Mouse (Mus musculus) lung, embryonic 14.5 days (tissue): ENCODE measurements around the gene Klhl32. TPM values are rescaled to one million over a fixed set of nuclear protein-coding genes. Genes with fewer than 3 reads are reported as not detected.

Source experiments
- ATAC-seq: fragments of 200-750 bp; cut with Nextera tagmentation; 2 replicates; pipeline ENCODE4 v1.8.0; 2017; ENCODE audit warnings: mild to moderate bottlenecking, moderate TSS enrichment, moderate library complexity; ENCODE audit not compliant: insufficient read depth
- DNase-seq: peaks from one replicate; pipeline ENCODE4 v3.0.0-alpha.2; 2015
- H3K27ac ChIP-seq: fragments of 300-500 bp; sonication (generic); 2 replicates; pipeline ENCODE4 v1.5.1; 2014; ENCODE audit warnings: low read depth, mild to moderate bottlenecking, moderate library complexity
- H3K27me3 ChIP-seq: fragments of 300-500 bp; sonication (generic); 2 replicates; pipeline ENCODE4 v1.6.1; 2014; ENCODE audit warnings: low read length, control low read depth; ENCODE audit not compliant: insufficient read depth
- H3K36me3 ChIP-seq: fragments of 300-500 bp; sonication (generic); 2 replicates; pipeline ENCODE4 v1.6.1; 2014; ENCODE audit warnings: control low read depth; ENCODE audit not compliant: insufficient read depth
- H3K4me1 ChIP-seq: fragments of 300-500 bp; sonication (generic); 2 replicates; pipeline ENCODE4 v1.6.1; 2014; ENCODE audit warnings: antibody characterized with exemption, control low read depth; ENCODE audit not compliant: insufficient read depth
- H3K4me2 ChIP-seq: fragments of 300-500 bp; sonication (generic); 2 replicates; pipeline ENCODE4 v1.6.1; 2014; ENCODE audit warnings: mild to moderate bottlenecking
- H3K4me3 ChIP-seq: fragments of 300-500 bp; sonication (generic); 2 replicates; pipeline ENCODE4 v1.5.1; 2014; ENCODE audit warnings: low read depth, low read length
- H3K9ac ChIP-seq: fragments of 300-500 bp; sonication (generic); 2 replicates; pipeline ENCODE4 v1.6.1; 2014
- H3K9me3 ChIP-seq: fragments of 300-500 bp; sonication (generic); 2 replicates; pipeline ENCODE4 v1.6.1; 2016; ENCODE audit warnings: low read depth, low read length, control low read depth
- CTCF ChIP-seq: IDR thresholded peaks from 2 replicates; pipeline ENCODE4 v1.5.1; 2016; ENCODE audit warnings: antibody characterized with exemption, low read depth
- WGBS: fragments of 180-500 bp; shearing (Covaris S2); extraction: QIAGEN DNeasy Blood & Tissue Kit; methylation state at CpG from one replicate; pipeline ENCODE4 v1.1.7; 2014; 5-methylcytosine and 5-hydroxymethylcytosine counted together
- polyA plus RNA-seq: library from polyadenylated mRNA; unstranded; fragments of >200 nt; fragmentation: Nextera tagmentation; extraction: Ambion mirVana; gene quantifications from 2 replicates; pipeline ENCODE4 v1.2.1, GENCODE M21; 2014

The Klhl32 gene
- polyA plus RNA-seq, 1 experiment from 2014 or later = 1.2 TPM

DNA sequence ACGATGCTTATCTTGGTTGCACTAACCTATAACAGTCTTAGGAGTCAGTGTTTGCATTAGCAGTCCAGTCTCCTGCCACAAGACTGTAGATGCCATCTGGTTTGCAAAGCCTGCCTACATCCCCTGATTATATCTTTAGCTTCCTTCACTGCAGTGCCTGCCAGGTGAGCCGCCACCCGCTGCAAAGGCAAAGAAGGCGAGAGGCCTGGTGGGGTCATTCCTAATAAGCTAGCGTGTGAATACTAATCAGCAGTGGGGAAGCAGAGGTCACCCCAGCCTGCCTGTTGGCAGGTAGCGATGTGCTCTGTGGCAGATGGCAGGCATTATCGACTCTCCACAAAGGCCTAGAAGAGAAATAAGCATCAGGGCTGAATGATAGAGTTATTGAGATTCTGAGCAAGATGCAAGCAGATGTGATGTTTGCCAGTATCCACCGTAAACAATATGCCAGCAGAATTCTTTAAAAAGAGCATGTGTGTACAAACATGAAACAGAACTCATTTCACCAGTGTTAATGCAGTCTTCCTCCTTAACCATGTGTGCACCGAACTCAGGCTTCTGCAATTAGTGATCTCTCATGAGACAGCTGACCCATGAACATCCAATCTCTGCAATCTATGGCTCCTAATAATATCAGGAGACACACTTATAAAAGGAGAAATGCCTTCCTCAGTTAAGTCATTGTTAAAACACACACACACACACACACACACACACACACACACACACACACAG, 219.6 kb downstream of the Klhl32 start:
- H3K36me3 ChIP-seq = no peaks in the 10 kb centered on the region
- H3K4me3 ChIP-seq = no peak overlapping the region
- no peak for ATAC-seq
- no peak overlapping the region for H3K27ac ChIP-seq
- no peaks in the 10 kb centered on the region for H3K27me3 ChIP-seq
- peaks cover 12% of the 10 kb centered on the region for H3K4me1 ChIP-seq
- no peak for DNase-seq
- H3K4me2 ChIP-seq = no peak overlapping the region
- WGBS = 69% methylated on average over 9 of the region's 9 CpGs
- TF ChIP-seq CTCF = no peak
- H3K9ac ChIP-seq = no peak overlapping the region
- H3K9me3 ChIP-seq = no peaks in the 10 kb centered on the region

DNA sequence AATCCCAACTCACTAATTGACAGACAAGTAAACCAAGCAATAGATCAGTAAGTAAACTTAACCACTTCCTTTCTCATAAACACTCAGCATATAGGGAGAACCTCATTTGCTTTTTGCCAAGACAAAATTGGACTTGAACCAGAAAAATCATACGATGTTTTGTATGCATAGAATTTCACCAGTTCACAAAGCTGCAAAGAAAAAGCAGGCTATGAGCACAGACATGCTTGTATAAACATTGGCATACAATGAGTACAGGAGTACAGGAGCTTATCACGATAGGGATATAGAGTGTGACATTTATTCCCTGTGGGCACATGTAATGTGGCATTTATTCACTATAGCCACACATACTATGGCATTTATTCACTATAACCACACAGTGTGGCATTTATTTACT, 220.5 kb downstream of the Klhl32 start:
- H3K4me1 ChIP-seq = peaks cover 12% of the 10 kb centered on the region
- H3K36me3 ChIP-seq = no peaks in the 10 kb centered on the region
- no peaks in the 10 kb centered on the region for H3K9me3 ChIP-seq
- H3K4me3 ChIP-seq = no peak overlapping the region
- no peak overlapping the region for H3K4me2 ChIP-seq
- ATAC-seq (peak; percentile 60), DNase-seq (peak; percentile 86)
- H3K9ac ChIP-seq = no peak overlapping the region
- H3K27ac ChIP-seq = no peak overlapping the region; the same call in 1 of the 2 replicates
- no peak for TF ChIP-seq CTCF
- 29% methylated on average over 2 of the region's 2 CpGs for WGBS
- H3K27me3 ChIP-seq = no peaks in the 10 kb centered on the region

GRCm38 (mm10) chr4:24627871-24628270, 223.1 kb downstream of the Klhl32 start:
- peak; percentile 81 for DNase-seq
- Histone ChIP-seq H3K4me3 (no peak overlapping the region), H3K27ac (peak overlapping the region; percentile 39; the same call in 1 of the 2 replicates), H3K36me3 (no peaks in the 10 kb centered on the region), H3K27me3 (no peaks in the 10 kb centered on the region), H3K4me1 (peaks cover 12% of the 10 kb centered on the region), H3K9me3 (no peaks in the 10 kb centered on the region), H3K4me2 (no peak overlapping the region), H3K9ac (no peak overlapping the region)
- 32% methylated on average over 1 of the region's 1 CpGs for WGBS
- no peak for TF ChIP-seq CTCF
- ATAC-seq = peak; percentile 88

DNA sequence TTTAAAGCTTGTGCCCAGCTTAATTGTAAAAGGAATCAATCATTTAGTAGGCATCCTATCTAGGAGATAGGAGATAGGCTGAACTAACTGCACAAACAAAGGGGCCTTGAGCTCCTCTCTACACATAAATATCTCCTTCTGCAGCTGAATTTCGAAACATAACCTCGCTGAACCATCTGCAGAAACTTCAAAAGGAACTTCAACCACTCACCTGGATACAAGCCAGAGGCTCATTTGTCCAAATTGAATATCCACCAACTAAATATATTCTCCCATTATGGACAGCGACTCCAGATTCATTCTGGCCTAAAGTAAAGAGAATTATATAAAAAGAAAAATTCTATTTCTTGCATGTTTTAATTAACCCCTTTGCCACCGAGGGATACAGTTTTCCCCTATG, 224.2 kb downstream of the Klhl32 start:
- ATAC-seq (no peak), DNase-seq (peak; percentile 58)
- no peaks in the 10 kb centered on the region for H3K9me3 ChIP-seq
- no peaks in the 10 kb centered on the region for H3K36me3 ChIP-seq
- H3K27ac ChIP-seq = no peak overlapping the region
- no peak overlapping the region for H3K4me2 ChIP-seq
- H3K4me1 ChIP-seq = peaks cover 12% of the 10 kb centered on the region
- WGBS = 48% methylated on average over 4 of the region's 4 CpGs
- no peaks in the 10 kb centered on the region for H3K27me3 ChIP-seq
- TF ChIP-seq CTCF = no peak
- H3K9ac ChIP-seq = no peak overlapping the region
- no peak overlapping the region for H3K4me3 ChIP-seq

GRCm38 (mm10) chr4:24625951-24626584, 224.9 kb downstream of the Klhl32 start:
- no peaks in the 10 kb centered on the region for H3K9me3 ChIP-seq
- ATAC-seq (no peak), DNase-seq (peak; percentile 48)
- peaks cover 9% of the 10 kb centered on the region for H3K4me1 ChIP-seq
- 58% methylated on average over 13 of the region's 13 CpGs for WGBS
- no peak overlapping the region for H3K4me3 ChIP-seq
- H3K9ac ChIP-seq = no peak overlapping the region
- no peaks in the 10 kb centered on the region for H3K36me3 ChIP-seq
- no peak overlapping the region for H3K27ac ChIP-seq
- no peak overlapping the region for H3K4me2 ChIP-seq
- H3K27me3 ChIP-seq = no peaks in the 10 kb centered on the region
- TF ChIP-seq CTCF = no peak

DNA sequence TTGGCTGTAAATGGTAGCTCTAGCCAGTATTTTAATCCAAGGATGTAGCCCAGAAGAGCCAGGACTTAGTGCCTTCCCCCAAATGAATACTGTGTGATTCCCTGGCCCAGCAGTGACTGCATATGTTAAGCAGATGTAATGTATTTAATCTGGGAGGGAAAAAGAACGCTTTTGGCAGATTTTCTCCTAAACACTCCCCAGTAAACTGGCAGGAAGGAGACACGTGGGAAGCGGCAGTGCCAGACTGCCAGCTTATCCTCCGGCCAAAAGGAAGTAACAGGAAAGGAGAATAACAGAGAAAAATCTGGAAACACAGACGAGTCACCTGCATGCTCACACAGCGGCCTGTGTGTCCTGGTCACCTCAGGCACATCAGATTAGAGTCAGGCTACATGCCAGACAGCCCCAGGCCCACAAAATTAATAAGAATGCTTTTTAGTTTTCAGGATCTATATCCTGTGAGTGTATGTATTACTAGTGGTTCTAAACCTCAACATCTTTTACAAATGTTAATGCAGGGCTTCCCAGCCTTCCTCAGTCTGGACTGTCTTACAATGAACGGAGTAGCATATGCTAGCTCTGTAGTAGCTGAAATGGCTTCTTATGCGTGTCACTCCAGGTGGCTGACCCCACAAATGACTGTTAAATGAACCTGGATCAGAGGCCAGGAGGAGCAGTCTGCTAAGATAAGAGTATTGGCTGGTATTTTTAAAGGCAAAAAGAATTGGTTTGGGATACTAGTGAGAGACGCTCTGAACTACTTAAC, 229.3 kb downstream of the Klhl32 start:
- 0 out of 2 replicates have a peak, but pooled peaks cover 3% of the 10 kb centered on the region for H3K36me3 ChIP-seq
- no peaks in the 10 kb centered on the region for H3K9me3 ChIP-seq
- no peak overlapping the region for H3K9ac ChIP-seq
- DNase-seq (peak; percentile 23), ATAC-seq (no peak)
- H3K4me2 ChIP-seq = no peak overlapping the region
- no peak for TF ChIP-seq CTCF
- no peaks in the 10 kb centered on the region for H3K27me3 ChIP-seq
- H3K4me3 ChIP-seq = no peak overlapping the region
- whole genome bisulfite sequencing = 69% methylated on average over 9 of the region's 9 CpGs
- H3K4me1 ChIP-seq = peaks cover 3% of the 10 kb centered on the region; the same call in 1 of the 2 replicates
- H3K27ac ChIP-seq = no peak overlapping the region

DNA sequence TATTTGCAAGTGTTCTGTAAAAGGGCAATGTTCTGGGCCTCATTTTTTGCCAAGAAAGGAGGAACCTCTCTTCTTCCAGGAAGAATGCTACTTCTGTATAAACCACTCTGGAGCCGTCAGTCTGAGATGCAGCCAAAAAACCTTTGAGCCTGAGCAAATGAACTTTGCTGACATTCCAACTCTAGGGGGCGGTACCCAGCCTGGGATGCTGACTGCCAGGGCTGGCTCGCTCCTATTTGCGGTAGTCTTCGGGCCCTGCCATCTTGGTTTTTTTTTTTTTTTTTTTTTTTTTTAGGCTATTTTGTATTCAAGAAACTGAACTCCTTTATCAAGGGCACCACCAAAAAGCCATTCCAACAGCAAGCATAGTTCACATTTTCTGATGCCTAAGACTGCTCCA, 230.5 kb downstream of the Klhl32 start:
- 63% methylated on average over 5 of the region's 5 CpGs for WGBS
- peak overlapping the region; percentile 88 for H3K27ac ChIP-seq
- H3K4me2 ChIP-seq = no peak overlapping the region
- H3K9ac ChIP-seq = no peak overlapping the region
- peaks cover 3% of the 10 kb centered on the region; the same call in 1 of the 2 replicates for H3K4me1 ChIP-seq
- no peaks in the 10 kb centered on the region for H3K27me3 ChIP-seq
- H3K9me3 ChIP-seq = no peaks in the 10 kb centered on the region
- DNase-seq (peak; percentile 78), ATAC-seq (peak; percentile 52; the same call in 1 of the 2 replicates)
- no peak overlapping the region for H3K4me3 ChIP-seq
- H3K36me3 ChIP-seq = 0 out of 2 replicates have a peak, but pooled peaks cover 3% of the 10 kb centered on the region
- no peak; the same call in 1 of the 2 replicates for TF ChIP-seq CTCF
